Mouse (Mus musculus) C2C12 (cell line): ENCODE data around the gene Rpl11. TPM values are rescaled to one million over a fixed set of nuclear protein-coding genes. Genes with fewer than 3 reads are reported as not detected.
A peak's percentile ranks its signal among the peaks of the same experiment; 100 is the strongest.

ENCODE experiments used
- H3K27me3 ChIP-seq: one replicate; pipeline ENCODE4 v1.6.1; 2011; ENCODE audit not compliant: control insufficient read depth, insufficient read depth, insufficient read length
- H3K36me3 ChIP-seq: one replicate; pipeline ENCODE4 v1.6.1; 2011; ENCODE audit not compliant: control insufficient read depth, insufficient read depth
- H3K4me3 ChIP-seq: one replicate; pipeline ENCODE4 v1.5.1; 2011; ENCODE audit warnings: mild to moderate bottlenecking, control low read depth; ENCODE audit not compliant: poor library complexity, insufficient read depth, severe bottlenecking
- H3K79me2 ChIP-seq: one replicate; pipeline ENCODE4 v1.6.1; 2011; ENCODE audit not compliant: control insufficient read depth, insufficient read depth
- H3K79me3 ChIP-seq: one replicate; pipeline ENCODE4 v1.6.1; 2011; ENCODE audit warnings: low read depth, control low read depth
- H3ac ChIP-seq: one replicate; pipeline ENCODE3; 2011; ENCODE audit warnings: low read depth; ENCODE audit not compliant: control insufficient read depth, insufficient read length
- CEBPB ChIP-seq: IDR thresholded peaks from one replicate; pipeline ENCODE4 v1.6.1; 2011; ENCODE audit warnings: low read depth, mild to moderate bottlenecking, control low read depth, moderate library complexity
- CTCF ChIP-seq: IDR thresholded peaks from one replicate; pipeline ENCODE4 v1.5.1; 2011; ENCODE audit not compliant: control insufficient read depth, insufficient read depth, insufficient read length
- FOSL1 ChIP-seq: IDR thresholded peaks from one replicate; pipeline ENCODE4 v1.8.0; 2011; ENCODE audit warnings: mild to moderate bottlenecking, low read length; ENCODE audit not compliant: poor library complexity, insufficient read depth, severe bottlenecking
- MAX ChIP-seq: IDR thresholded peaks from one replicate; pipeline ENCODE4 v1.6.1; 2011; ENCODE audit warnings: mild to moderate bottlenecking, control low read depth
- MYOD1 ChIP-seq: IDR thresholded peaks from one replicate; pipeline ENCODE4 v1.6.1; 2011; ENCODE audit warnings: low read depth; ENCODE audit not compliant: control insufficient read depth, insufficient read length
- MYOG ChIP-seq: IDR thresholded peaks from one replicate; pipeline ENCODE4 v1.6.1; 2011; ENCODE audit not compliant: control insufficient read depth, insufficient read length; ENCODE audit errors: extremely low read depth
- USF1 ChIP-seq: IDR thresholded peaks from one replicate; pipeline ENCODE4 v1.6.1; 2011; ENCODE audit warnings: low read depth, mild to moderate bottlenecking, control low read depth, moderate library complexity
- polyA plus RNA-seq: library from polyadenylated mRNA; unstranded; fragments of >200 nt; fragmentation: generic; extraction: Trizol; gene quantifications from one replicate; pipeline ENCODE4 v1.2.1, GENCODE M21; 2012; ENCODE audit warnings: missing spikeins

The Rpl11 gene
- polyA plus RNA-seq, 1 experiment: 2,415 TPM

- no peak overlapping the region for H3K4me3 ChIP-seq
- H3K27me3 ChIP-seq: no peaks in the 10 kb centered on the region
- TF ChIP-seq MAX (no peak), CTCF (no peak), USF1 (no peak), MYOD1 (no peak), MYOG (no peak), CEBPB (no peak), FOSL1 (no peak)
- H3ac ChIP-seq: no peak overlapping the region
- H3K79me3 ChIP-seq: no peaks in the 10 kb centered on the region
- H3K79me2 ChIP-seq: no peaks in the 10 kb centered on the region
- H3K36me3 ChIP-seq: no peaks in the 10 kb centered on the region
Observed at GRCm38 (mm10) chr4:136028132-136028564, 25.1 kb downstream of the Rpl11 start.

- Histone ChIP-seq H3K79me2 (no peaks in the 10 kb centered on the region), H3ac (no peak overlapping the region), H3K79me3 (no peaks in the 10 kb centered on the region), H3K4me3 (no peak overlapping the region), H3K27me3 (no peaks in the 10 kb centered on the region), H3K36me3 (no peaks in the 10 kb centered on the region)
- TF ChIP-seq FOSL1 (no peak), CEBPB (no peak), USF1 (no peak), MYOG (no peak), MYOD1 (no peak), MAX (no peak), CTCF (no peak)
Observed at GRCm38 (mm10) chr4:136027416-136028131, 25.7 kb downstream of the Rpl11 start.

GRCm38 (mm10) chr4:136025350-136025749 lies 27.9 kb downstream of the Rpl11 start:
- TF ChIP-seq CEBPB (no peak), FOSL1 (no peak), MAX (no peak), MYOG (no peak), USF1 (no peak), MYOD1 (no peak), CTCF (no peak)
- no peak overlapping the region for H3ac ChIP-seq
- no peak overlapping the region for H3K4me3 ChIP-seq
- H3K27me3 ChIP-seq: no peaks in the 10 kb centered on the region
- no peaks in the 10 kb centered on the region for H3K36me3 ChIP-seq
- peaks cover 9% of the 10 kb centered on the region for H3K79me2 ChIP-seq
- peaks cover 7% of the 10 kb centered on the region for H3K79me3 ChIP-seq

- Histone ChIP-seq H3K36me3 (no peaks in the 10 kb centered on the region), H3K79me2 (peaks cover 34% of the 10 kb centered on the region), H3K4me3 (no peak overlapping the region), H3K79me3 (peaks cover 29% of the 10 kb centered on the region), H3ac (no peak overlapping the region), H3K27me3 (no peaks in the 10 kb centered on the region)
- TF ChIP-seq MAX: no peak
- no peak for TF ChIP-seq USF1
- no peak for TF ChIP-seq CEBPB
- TF ChIP-seq FOSL1: no peak
- TF ChIP-seq MYOG: no peak
- no peak for TF ChIP-seq MYOD1
- TF ChIP-seq CTCF: no peak
Observed at GRCm38 (mm10) chr4:136022924-136023323, 30.3 kb downstream of the Rpl11 start.

GRCm38 (mm10) chr4:136021549-136022047 lies 31.6 kb downstream of the Rpl11 start, which contains the start of gene Eloa:
Eloa (minus strand) TSS chr4:136021763.
- Histone ChIP-seq H3K36me3 (no peaks in the 10 kb centered on the region), H3K27me3 (no peaks in the 10 kb centered on the region), H3K4me3 (peak within 1 kb of the TSS; percentile 83), H3ac (peak within 1 kb of the TSS; percentile 91), H3K79me3 (peaks cover 40% of the 10 kb centered on the region), H3K79me2 (peaks cover 47% of the 10 kb centered on the region)
- peak; percentile 70 for TF ChIP-seq MAX
- TF ChIP-seq CTCF: no peak
- no peak for TF ChIP-seq MYOD1
